Mouse (Mus musculus): ENCODE measurements around the gene Gm27021. TPM values are rescaled to one million over a fixed set of nuclear protein-coding genes. Genes with fewer than 3 reads are reported as not detected.

The Gm27021 gene
- total RNA-seq, 2 experiments from 2014 or later = 1.4 to 2.0 TPM

GRCm38 (mm10) chr8:120686051-120686450 lies 18.2 kb upstream of the Gm27021 start:
- no peak for DNase-seq (ENCODE audit: low spot score in 2 of 2)

- no peak for DNase-seq (ENCODE audit: low spot score in 2 of 2)
These were observed 17.7 kb upstream of the Gm27021 start for GRCm38 (mm10) chr8:120685591-120685990.

- no peak for DNase-seq (ENCODE audit: low spot score in 2 of 2)
These were observed 17.2 kb upstream of the Gm27021 start for GRCm38 (mm10) chr8:120685097-120685496.

GRCm38 (mm10) chr8:120684082-120684481 lies 16.2 kb upstream of the Gm27021 start:
- DNase-seq (ENCODE audit: low spot score in 2 of 2) = no peak

- peak in 1 of 2 experiments; percentile 57 for DNase-seq (ENCODE audit: low spot score in 2 of 2)
These were observed 15.7 kb upstream of the Gm27021 start for GRCm38 (mm10) chr8:120683602-120684001.

- no peak for DNase-seq (ENCODE audit: low spot score in 2 of 2)
These were observed 13.2 kb upstream of the Gm27021 start for GRCm38 (mm10) chr8:120681113-120681512.

GRCm38 (mm10) chr8:120680405-120680804 lies 12.5 kb upstream of the Gm27021 start:
- DNase-seq (ENCODE audit: low spot score in 2 of 2) = peak in 1 of 2 experiments; percentile 47

- DNase-seq (ENCODE audit: low spot score in 2 of 2) = no peak
These were observed 11.9 kb upstream of the Gm27021 start for GRCm38 (mm10) chr8:120679629-120680387.

- DNase-seq (ENCODE audit: low spot score in 2 of 2) = peak; percentile 68 to 93
These were observed 10.6 kb upstream of the Gm27021 start for GRCm38 (mm10) chr8:120678447-120678846.

GRCm38 (mm10) chr8:120675718-120676117 lies 7.8 kb upstream of the Gm27021 start:
- DNase-seq (ENCODE audit: low spot score in 2 of 2) = no peak

GRCm38 (mm10) chr8:120673298-120673697 lies 5.4 kb upstream of the Gm27021 start:
- DNase-seq (ENCODE audit: low spot score in 2 of 2) = no peak

GRCm38 (mm10) chr8:120672626-120673229 lies 4.8 kb upstream of the Gm27021 start:
- DNase-seq (ENCODE audit: low spot score in 2 of 2) = no peak

GRCm38 (mm10) chr8:120671775-120672174 lies 3.9 kb upstream of the Gm27021 start:
- DNase-seq (ENCODE audit: low spot score in 2 of 2) = no peak

GRCm38 (mm10) chr8:120668374-120668905 lies 561 bp upstream of the Gm27021 start, which contains the start of gene Emc8:
Gene Emc8, minus strand, starts transcription at chr8:120668573.
- peak in 1 of 2 experiments; percentile 28 for DNase-seq (ENCODE audit: low spot score in 2 of 2)

GRCm38 (mm10) chr8:120666807-120667470 lies 940 bp downstream of the Gm27021 start:
- DNase-seq (ENCODE audit: low spot score in 2 of 2) = no peak

GRCm38 (mm10) chr8:120665726-120666455 lies 2.0 kb downstream of the Gm27021 start:
- no peak for DNase-seq (ENCODE audit: low spot score in 2 of 2)

- peak in 1 of 2 experiments; percentile 38 for DNase-seq (ENCODE audit: low spot score in 2 of 2)
These were observed 3.3 kb downstream of the Gm27021 start for GRCm38 (mm10) chr8:120664566-120664965.

- no peak for DNase-seq (ENCODE audit: low spot score in 2 of 2)
These were observed 10.5 kb downstream of the Gm27021 start for GRCm38 (mm10) chr8:120657415-120657814.

- DNase-seq (ENCODE audit: low spot score in 2 of 2) = no peak
These were observed 11.4 kb downstream of the Gm27021 start for GRCm38 (mm10) chr8:120656322-120657052.

GRCm38 (mm10) chr8:120647532-120647931 lies 20.3 kb downstream of the Gm27021 start, which contains the start of gene 1190005I06Rik:
Gene 1190005I06Rik, minus strand, starts transcription at chr8:120647632.
- no peak for DNase-seq (ENCODE audit: low spot score in 2 of 2)
